Mouse (Mus musculus) embryonic facial prominence, embryonic 15.5 days (tissue): ENCODE measurements at regions not wholly inside any gene's neighbourhood (a gene's known extent, or its start where the extent isn't known, plus 50 kb on each side); places are given as distances from the start of the nearest gene placed in this dataset.

Source experiments
- ATAC-seq: fragments of 200-750 bp; cut with Nextera tagmentation; 2 replicates; pipeline ENCODE4 v1.8.0; 2017; ENCODE audit warnings: low read depth, moderate TSS enrichment; ENCODE audit not compliant: insufficient number of reproducible peaks, low FRiP score, low TSS enrichment
- H3K27ac ChIP-seq: fragments of 300-500 bp; sonication (generic); replicated peaks from 2 replicates; pipeline ENCODE4 v1.5.1; 2015; ENCODE audit warnings: mild to moderate bottlenecking, inconsistent platforms
- H3K27me3 ChIP-seq: fragments of 300-500 bp; sonication (generic); 2 replicates; pipeline ENCODE4 v1.6.1; 2015; ENCODE audit warnings: inconsistent platforms
- H3K36me3 ChIP-seq: fragments of 300-500 bp; sonication (generic); 2 replicates; pipeline ENCODE4 v1.6.1; 2015; ENCODE audit warnings: mild to moderate bottlenecking, inconsistent platforms
- H3K4me1 ChIP-seq: fragments of 300-500 bp; sonication (generic); 2 replicates; pipeline ENCODE4 v1.6.1; 2015; ENCODE audit warnings: inconsistent platforms
- H3K4me2 ChIP-seq: fragments of 300-500 bp; sonication (generic); replicated peaks from 2 replicates; pipeline ENCODE4 v1.6.1; 2015; ENCODE audit warnings: mild to moderate bottlenecking, inconsistent platforms
- H3K4me3 ChIP-seq: fragments of 300-500 bp; sonication (generic); replicated peaks from 2 replicates; pipeline ENCODE4 v1.5.1; 2015; ENCODE audit warnings: mild to moderate bottlenecking, inconsistent platforms
- H3K9ac ChIP-seq: fragments of 300-500 bp; sonication (generic); 2 replicates; pipeline ENCODE4 v1.6.1; 2015; ENCODE audit warnings: inconsistent platforms
- H3K9me3 ChIP-seq: fragments of 300-500 bp; sonication (generic); replicated peaks from 2 replicates; pipeline ENCODE4 v1.6.1; 2016; ENCODE audit warnings: inconsistent platforms
- WGBS: fragments of 180-500 bp; shearing (Covaris S2); methylation state at CpG from one replicate; pipeline ENCODE4 v1.1.7; 2015; 5-methylcytosine and 5-hydroxymethylcytosine counted together

DNA sequence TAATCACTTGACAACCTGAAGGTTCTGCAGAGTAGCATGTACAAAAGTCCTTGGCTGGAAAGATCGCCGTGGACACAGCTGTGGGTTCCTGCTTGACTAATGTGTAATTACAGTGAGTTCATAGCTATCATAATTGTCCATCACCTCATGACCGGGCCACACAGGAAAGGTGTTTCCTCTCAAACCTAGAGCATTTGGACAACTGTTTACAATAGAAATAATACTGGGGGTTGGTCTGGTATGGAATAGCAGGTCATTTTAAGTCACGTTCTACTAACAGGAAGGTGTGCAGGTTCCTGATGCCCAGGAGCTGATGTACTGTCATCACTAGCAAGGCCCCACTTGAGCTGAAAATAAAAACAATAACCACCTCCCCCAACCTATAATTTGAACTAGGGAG, 283.1 kb upstream of the Gm26657 start:
- WGBS: 79% methylated on average over 4 of the region's 4 CpGs
- Histone ChIP-seq H3K4me3 (no peak overlapping the region), H3K4me2 (no peak overlapping the region), H3K9me3 (no peaks in the 10 kb centered on the region), H3K9ac (no peak overlapping the region), H3K27ac (no peak overlapping the region), H3K27me3 (no peaks in the 10 kb centered on the region), H3K4me1 (no peaks in the 10 kb centered on the region), H3K36me3 (no peaks in the 10 kb centered on the region)
- no peak for ATAC-seq

DNA sequence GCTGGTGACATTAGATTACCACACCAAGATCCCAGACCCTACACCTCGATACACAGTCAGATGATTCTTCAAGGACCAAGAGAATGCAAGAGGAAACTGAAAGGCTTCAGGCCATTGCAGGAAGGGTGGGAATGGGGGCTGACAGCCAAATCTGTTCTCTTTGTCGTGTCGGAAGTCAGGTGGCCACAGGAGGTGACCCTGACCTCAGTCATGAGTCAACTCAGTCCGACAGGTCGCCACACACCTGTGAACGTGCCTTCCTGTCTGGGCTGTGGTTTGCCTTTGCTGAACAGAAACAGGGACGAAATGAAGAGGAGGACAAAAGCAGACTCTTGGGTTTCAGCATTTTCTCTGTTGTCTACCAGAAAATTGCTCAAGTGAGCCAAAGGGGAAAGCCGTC, 318.3 kb upstream of the Gm26657 start:
- H3K27me3 ChIP-seq: no peaks in the 10 kb centered on the region
- ATAC-seq: no peak
- WGBS: 56% methylated on average over 8 of the region's 8 CpGs
- H3K36me3 ChIP-seq: no peaks in the 10 kb centered on the region
- no peak overlapping the region for H3K9ac ChIP-seq
- no peak overlapping the region for H3K27ac ChIP-seq
- no peak overlapping the region for H3K4me3 ChIP-seq
- H3K4me2 ChIP-seq: no peak overlapping the region
- no peaks in the 10 kb centered on the region for H3K4me1 ChIP-seq
- no peaks in the 10 kb centered on the region for H3K9me3 ChIP-seq

DNA sequence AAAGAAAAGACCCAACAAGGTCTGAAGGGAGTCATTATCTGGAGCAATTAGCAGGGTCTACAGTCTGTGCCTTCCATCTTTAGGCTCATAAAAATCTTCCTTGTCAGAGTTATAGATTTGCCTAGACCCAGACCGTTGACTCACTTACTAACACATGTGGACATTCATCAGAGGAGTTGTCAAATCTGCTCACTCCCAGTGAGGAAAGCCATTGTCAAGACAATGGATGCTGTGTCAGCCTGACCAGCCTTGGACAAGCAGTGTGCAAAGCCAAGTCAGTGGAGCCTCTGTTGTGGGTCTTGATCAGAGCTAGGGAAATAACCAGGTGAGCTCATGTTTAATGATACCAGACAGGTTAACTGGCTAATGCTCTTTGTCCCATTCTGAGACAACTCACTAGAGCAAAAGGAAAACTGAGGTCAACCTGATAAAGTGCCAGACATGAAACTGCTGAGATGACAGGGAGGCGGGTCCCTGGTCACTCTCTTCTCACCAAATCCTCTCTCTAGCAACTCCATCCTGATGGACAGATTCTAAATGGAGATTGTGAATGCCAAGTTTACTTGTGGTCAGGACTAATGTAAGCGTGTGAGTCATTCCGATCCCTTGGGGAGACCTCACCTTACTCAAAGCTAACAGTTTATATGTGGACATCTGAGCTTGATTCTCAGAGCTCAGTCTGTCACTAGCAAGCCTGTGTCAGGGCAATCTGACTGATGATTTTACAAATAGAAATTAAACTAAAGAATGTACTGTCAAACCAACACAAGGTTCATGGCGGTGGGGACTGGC, 320.6 kb upstream of the Gm26657 start:
- no peak for ATAC-seq
- no peak overlapping the region for H3K27ac ChIP-seq
- no peaks in the 10 kb centered on the region for H3K27me3 ChIP-seq
- 85% methylated on average over 5 of the region's 5 CpGs for WGBS
- H3K4me3 ChIP-seq: no peak overlapping the region
- no peak overlapping the region for H3K4me2 ChIP-seq
- H3K9ac ChIP-seq: no peak overlapping the region
- H3K4me1 ChIP-seq: no peaks in the 10 kb centered on the region
- no peaks in the 10 kb centered on the region for H3K36me3 ChIP-seq
- no peaks in the 10 kb centered on the region for H3K9me3 ChIP-seq

GRCm38 (mm10) chr4:56411024-56411636, 328.7 kb upstream of the Gm26657 start:
- H3K4me1 ChIP-seq: no peaks in the 10 kb centered on the region
- H3K36me3 ChIP-seq: no peaks in the 10 kb centered on the region
- no peak overlapping the region for H3K4me2 ChIP-seq
- no peak overlapping the region for H3K9ac ChIP-seq
- no peaks in the 10 kb centered on the region for H3K27me3 ChIP-seq
- no peak overlapping the region for H3K27ac ChIP-seq
- H3K4me3 ChIP-seq: no peak overlapping the region
- no peak for ATAC-seq
- H3K9me3 ChIP-seq: no peaks in the 10 kb centered on the region
- WGBS: 17% methylated on average over 1 of the region's 1 CpGs

- Histone ChIP-seq H3K9me3 (no peaks in the 10 kb centered on the region), H3K36me3 (no peaks in the 10 kb centered on the region), H3K4me1 (no peaks in the 10 kb centered on the region), H3K4me3 (no peak overlapping the region), H3K27me3 (no peaks in the 10 kb centered on the region), H3K27ac (no peak overlapping the region), H3K9ac (no peak overlapping the region), H3K4me2 (no peak overlapping the region)
- ATAC-seq: no peak
Measured at GRCm38 (mm10) chr4:56393793-56394192, 346.1 kb upstream of the Gm26657 start.

DNA sequence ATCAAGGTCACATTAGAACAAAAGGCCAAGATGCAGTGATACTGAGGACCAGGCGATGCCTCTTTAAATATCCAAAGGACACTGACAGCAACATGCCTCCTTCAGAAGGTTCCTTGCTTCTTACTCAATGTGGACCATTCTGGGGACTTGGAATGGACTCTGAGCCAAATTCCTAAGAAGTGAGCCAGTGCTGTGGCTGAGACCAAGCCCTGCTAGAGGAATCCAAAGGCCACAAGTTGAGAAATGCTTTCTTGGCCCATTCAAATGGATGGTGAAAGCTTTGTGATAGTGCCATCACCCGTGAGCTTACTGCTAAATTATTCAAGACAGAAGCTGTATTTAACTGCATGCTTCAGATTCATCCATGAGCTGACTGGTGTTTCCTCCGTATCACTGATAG, 352.8 kb upstream of the Gm26657 start:
- ATAC-seq: no peak
- no peak overlapping the region for H3K27ac ChIP-seq
- no peak overlapping the region for H3K4me2 ChIP-seq
- 80% methylated on average over 3 of the region's 3 CpGs for WGBS
- H3K4me3 ChIP-seq: no peak overlapping the region
- no peaks in the 10 kb centered on the region for H3K36me3 ChIP-seq
- no peak overlapping the region for H3K9ac ChIP-seq
- H3K9me3 ChIP-seq: no peaks in the 10 kb centered on the region
- no peaks in the 10 kb centered on the region for H3K27me3 ChIP-seq
- no peaks in the 10 kb centered on the region for H3K4me1 ChIP-seq

- WGBS: 41% methylated on average over 5 of the region's 5 CpGs
- Histone ChIP-seq H3K27ac (no peak overlapping the region), H3K4me2 (no peak overlapping the region), H3K27me3 (no peaks in the 10 kb centered on the region), H3K4me3 (no peak overlapping the region), H3K9ac (no peak overlapping the region), H3K9me3 (no peaks in the 10 kb centered on the region), H3K36me3 (no peaks in the 10 kb centered on the region), H3K4me1 (peaks cover 22% of the 10 kb centered on the region)
- no peak for ATAC-seq
Measured at GRCm38 (mm10) chr4:56375745-56376144, 364.1 kb upstream of the Gm26657 start.

- no peaks in the 10 kb centered on the region for H3K36me3 ChIP-seq
- no peaks in the 10 kb centered on the region for H3K27me3 ChIP-seq
- 82% methylated on average over 3 of the region's 3 CpGs for WGBS
- H3K4me3 ChIP-seq: no peak overlapping the region
- H3K27ac ChIP-seq: no peak overlapping the region
- no peak overlapping the region for H3K9ac ChIP-seq
- ATAC-seq: no peak
- no peaks in the 10 kb centered on the region for H3K9me3 ChIP-seq
- H3K4me2 ChIP-seq: no peak overlapping the region
- H3K4me1 ChIP-seq: peaks cover 22% of the 10 kb centered on the region
Measured at GRCm38 (mm10) chr4:56374466-56374865, 365.4 kb upstream of the Gm26657 start.

DNA sequence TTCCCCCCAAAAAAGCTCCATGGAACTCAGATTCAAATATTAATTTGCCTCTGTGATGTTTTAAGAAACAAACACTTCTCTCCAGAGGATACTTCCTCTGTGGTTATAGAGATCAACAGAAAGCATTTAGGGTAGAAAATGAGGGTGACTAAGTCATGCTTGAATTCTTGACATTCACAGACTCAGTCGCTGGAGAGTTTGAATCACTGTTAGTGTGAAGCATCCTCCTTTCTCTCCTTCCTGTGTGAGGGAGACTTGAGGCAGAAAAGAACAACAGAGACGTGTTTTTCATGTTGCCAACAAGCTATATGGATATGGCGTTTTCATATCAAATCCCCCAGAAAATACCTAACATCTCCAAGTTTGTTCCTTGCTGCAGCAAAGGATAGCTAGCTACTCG, 366.1 kb upstream of the Gm26657 start:
- no peaks in the 10 kb centered on the region for H3K36me3 ChIP-seq
- H3K4me2 ChIP-seq: no peak overlapping the region
- 57% methylated on average over 4 of the region's 4 CpGs for WGBS
- no peak for ATAC-seq
- H3K4me1 ChIP-seq: peaks cover 22% of the 10 kb centered on the region
- no peaks in the 10 kb centered on the region for H3K27me3 ChIP-seq
- no peak overlapping the region for H3K4me3 ChIP-seq
- H3K9me3 ChIP-seq: no peaks in the 10 kb centered on the region
- H3K27ac ChIP-seq: no peak overlapping the region
- no peak overlapping the region for H3K9ac ChIP-seq

GRCm38 (mm10) chr4:56373167-56373566, 366.7 kb upstream of the Gm26657 start:
- Histone ChIP-seq H3K4me1 (peaks cover 22% of the 10 kb centered on the region), H3K27ac (0 out of 2 replicates have a peak overlapping the region, but pooled peaks have one; percentile 28), H3K9me3 (no peaks in the 10 kb centered on the region), H3K4me2 (no peak overlapping the region), H3K27me3 (no peaks in the 10 kb centered on the region), H3K9ac (no peak overlapping the region), H3K36me3 (no peaks in the 10 kb centered on the region), H3K4me3 (no peak overlapping the region)
- WGBS: 55% methylated on average over 4 of the region's 4 CpGs
- ATAC-seq: no peak

DNA sequence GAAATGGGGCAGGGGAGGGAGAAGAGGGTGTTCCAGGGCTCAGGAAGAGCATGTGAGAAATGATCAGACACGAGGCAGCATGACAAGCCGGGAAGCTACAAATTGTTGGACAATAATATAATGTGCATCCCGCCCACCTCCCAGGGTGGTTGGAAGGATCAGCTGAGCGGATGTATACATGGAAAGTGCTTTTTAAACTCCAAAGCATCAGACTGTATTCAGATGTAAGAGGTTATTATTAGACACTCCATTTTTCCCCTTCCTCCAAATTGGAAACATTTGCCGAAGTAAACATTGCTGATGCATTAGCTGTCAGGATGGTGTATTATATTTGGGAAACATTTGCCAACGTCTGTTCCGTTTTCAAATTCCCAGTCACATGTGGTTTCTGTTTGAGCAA, 367.2 kb upstream of the Gm26657 start:
- Histone ChIP-seq H3K9me3 (no peaks in the 10 kb centered on the region), H3K36me3 (no peaks in the 10 kb centered on the region), H3K27ac (0 out of 2 replicates have a peak overlapping the region, but pooled peaks have one; percentile 24), H3K27me3 (no peaks in the 10 kb centered on the region), H3K4me2 (no peak overlapping the region), H3K9ac (no peak overlapping the region), H3K4me3 (no peak overlapping the region), H3K4me1 (peaks cover 22% of the 10 kb centered on the region)
- WGBS: 37% methylated on average over 7 of the region's 7 CpGs
- ATAC-seq: no peak

GRCm38 (mm10) chr4:56364594-56364993, 375.3 kb upstream of the Gm26657 start:
- Histone ChIP-seq H3K4me2 (no peak overlapping the region), H3K27me3 (no peaks in the 10 kb centered on the region), H3K27ac (no peak overlapping the region), H3K4me1 (no peaks in the 10 kb centered on the region), H3K4me3 (no peak overlapping the region), H3K9me3 (no peaks in the 10 kb centered on the region), H3K9ac (no peak overlapping the region), H3K36me3 (no peaks in the 10 kb centered on the region)
- ATAC-seq: no peak
- 72% methylated on average over 6 of the region's 6 CpGs for WGBS
